Mouse (Mus musculus) left cerebral cortex, adult 2 months (tissue): Measurements from ENCODE around the gene Prlr. TPM values are rescaled to one million over a fixed set of nuclear protein-coding genes. Genes with fewer than 3 reads are reported as not detected.

Experiments used
- DNase-seq, 2 experiments: peaks; one replicate each; pipeline ENCODE4 v3.0.0; 2021 to 2022; ENCODE audit warnings: low spot score in 2 of 2, mixed read lengths in 1 of 2; ENCODE audit errors: extremely low spot score in 1 of 2
- H3K27ac ChIP-seq: fragments of 200-600 bp; 2 replicates; pipeline ENCODE4 v1.8.1; 2022
- H3K4me3 ChIP-seq: fragments of 200-600 bp; 2 replicates; pipeline ENCODE4 v1.8.1; 2022
- CTCF ChIP-seq: fragments of 200-600 bp; IDR thresholded peaks from 2 replicates; pipeline ENCODE4 v1.8.1; 2022; ENCODE audit warnings: antibody characterized with exemption, mild to moderate bottlenecking, moderate library complexity
- intact Hi-C: fragments of 180-260 bp; cut with DNase I; formaldehyde crosslinking; loops from one replicate; pipeline ENCODE4 v1.15.1; 2025
- total RNA-seq, 2 experiments: library from RNA; stranded (reverse); gene quantifications; 2 replicates each; pipeline ENCODE4 v1.2.3; 2021

Gene Prlr
- total RNA-seq, 2 experiments from 2014 or later: 2.2 to 2.3 TPM

GRCm38 (mm10) chr15:10240228-10240795 lies 63.3 kb downstream of the Prlr start:
- Histone ChIP-seq H3K27ac (no peak overlapping the region), H3K4me3 (no peak overlapping the region)
- no peak for DNase-seq
- intact Hi-C loops: no loop called here
- no peak for TF ChIP-seq CTCF

DNA sequence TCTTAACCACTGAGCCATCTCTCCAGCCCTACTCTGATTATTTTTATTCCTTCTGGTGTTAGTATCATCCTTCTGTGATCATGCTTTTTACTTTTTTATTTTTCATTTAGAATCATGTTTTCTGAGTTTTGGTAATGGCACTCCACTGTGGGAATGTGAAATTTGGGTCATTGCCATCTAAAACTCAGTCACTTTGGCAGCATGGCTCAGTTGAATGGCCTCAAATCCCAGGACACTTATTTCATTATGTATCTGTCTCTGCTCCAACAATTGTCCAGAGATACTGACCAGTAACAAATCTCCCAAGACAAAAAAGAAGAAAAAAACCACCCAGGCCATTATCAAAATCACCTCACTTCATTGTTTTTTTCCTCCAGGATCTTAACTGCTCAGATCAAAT lies 65.2 kb downstream of the Prlr start:
- Histone ChIP-seq H3K4me3 (no peak overlapping the region), H3K27ac (no peak overlapping the region)
- TF ChIP-seq CTCF: no peak
- DNase-seq: no peak
- intact Hi-C loops: no loop called here

DNA sequence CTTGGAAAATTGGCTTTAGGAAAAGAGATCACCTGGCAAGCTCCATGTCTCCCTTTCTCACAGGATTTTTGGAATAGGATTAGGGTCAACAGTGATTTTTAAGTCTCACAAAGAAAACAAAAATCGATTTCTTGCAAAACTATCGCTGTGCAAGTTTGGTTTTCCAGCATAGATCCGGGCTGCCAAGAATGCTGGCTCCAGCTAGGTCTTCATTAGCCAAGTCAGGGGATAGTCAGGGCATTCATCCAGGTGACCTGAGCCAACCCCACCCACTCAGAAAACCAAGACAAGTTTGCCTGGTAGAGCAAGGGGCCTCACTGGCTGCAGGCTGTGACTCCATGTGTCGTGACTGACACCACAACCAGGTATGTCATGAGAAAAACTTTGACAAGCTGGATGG lies 72.2 kb downstream of the Prlr start:
- no peak overlapping the region for H3K27ac ChIP-seq
- no peak for TF ChIP-seq CTCF
- DNase-seq: no peak
- H3K4me3 ChIP-seq: no peak overlapping the region
- intact Hi-C loops: no loop called here

- intact Hi-C loops: no loop called here
- no peak overlapping the region for H3K27ac ChIP-seq
- TF ChIP-seq CTCF: no peak
- H3K4me3 ChIP-seq: no peak overlapping the region
- DNase-seq: no peak
Observed at GRCm38 (mm10) chr15:10250784-10251183, 73.7 kb downstream of the Prlr start.

DNA sequence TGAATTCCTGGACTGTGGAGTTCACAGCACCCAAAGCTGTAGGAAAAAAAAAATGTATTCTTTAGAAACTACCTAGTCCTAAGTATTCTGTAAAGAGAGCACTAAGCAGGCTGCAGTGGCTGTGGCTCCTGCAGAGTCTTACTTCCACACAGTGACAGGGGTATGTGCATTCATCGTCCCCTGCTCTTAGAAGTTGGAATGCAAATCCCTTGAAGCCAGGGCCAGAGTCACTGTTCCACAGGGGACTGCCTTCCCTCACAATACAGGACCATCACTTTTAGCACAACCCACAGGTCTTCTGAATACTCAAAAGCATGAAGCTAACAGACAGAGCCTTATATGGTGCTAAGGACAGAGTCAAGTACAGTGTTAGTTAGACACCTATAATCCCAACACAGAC lies 75.5 kb downstream of the Prlr start:
- Histone ChIP-seq H3K4me3 (no peak overlapping the region), H3K27ac (no peak overlapping the region)
- TF ChIP-seq CTCF: no peak
- no peak for DNase-seq
- intact Hi-C loops: no loop called here

DNA sequence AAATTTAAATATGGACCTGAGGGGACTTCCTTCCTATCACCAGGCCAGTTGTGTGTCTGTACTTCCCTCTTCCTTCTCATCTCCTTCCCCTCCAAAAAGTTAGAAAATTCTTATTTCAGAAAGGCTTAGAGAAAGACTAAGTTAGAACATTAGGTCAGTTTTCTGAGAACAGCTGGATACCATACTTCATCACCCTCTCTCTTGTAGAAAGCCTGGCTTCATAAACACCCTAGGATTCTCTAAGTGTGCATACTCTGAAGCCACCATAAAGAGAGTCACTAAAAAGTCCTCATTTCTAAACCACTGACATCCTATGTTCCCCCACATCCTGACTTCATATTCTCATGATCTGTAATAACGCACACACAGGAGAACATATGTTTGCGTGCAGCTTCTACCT lies 85.2 kb downstream of the Prlr start:
- intact Hi-C loops: no loop called here

GRCm38 (mm10) chr15:10262641-10263040 lies 85.6 kb downstream of the Prlr start:
- no peak for TF ChIP-seq CTCF
- no peak for DNase-seq
- Histone ChIP-seq H3K27ac (no peak overlapping the region), H3K4me3 (no peak overlapping the region)
- intact Hi-C loops: no loop called here

More for the DNA sequence above, 85.2 kb downstream of the Prlr start:
- Histone ChIP-seq H3K27ac (no peak overlapping the region), H3K4me3 (no peak overlapping the region)
- no peak for DNase-seq
- no peak for TF ChIP-seq CTCF

- H3K4me3 ChIP-seq: no peak overlapping the region
- no peak for DNase-seq
- no peak overlapping the region for H3K27ac ChIP-seq
- TF ChIP-seq CTCF: no peak
- intact Hi-C loops: no loop called here
Observed at GRCm38 (mm10) chr15:10263420-10263819, 86.4 kb downstream of the Prlr start.

DNA sequence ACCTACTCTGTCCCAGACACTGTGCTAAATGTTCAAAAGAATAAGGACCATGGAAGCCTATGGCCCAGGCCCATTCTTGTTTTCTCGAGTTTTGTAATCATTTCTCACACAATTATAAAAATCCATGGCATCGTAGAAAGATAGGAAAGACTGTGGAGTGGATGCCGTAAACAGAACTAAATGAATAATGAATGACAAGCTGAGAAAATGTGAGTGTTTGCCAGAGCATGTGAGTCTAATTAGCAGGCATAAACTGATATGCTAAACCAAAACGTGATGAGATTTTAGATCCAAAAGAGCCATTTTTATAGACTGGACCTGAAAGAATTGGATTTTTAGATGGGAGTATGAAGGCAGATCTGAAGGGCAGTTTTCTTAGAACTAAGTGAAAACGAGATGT lies 87.8 kb downstream of the Prlr start:
- no peak for DNase-seq
- Histone ChIP-seq H3K27ac (no peak overlapping the region), H3K4me3 (no peak overlapping the region)
- intact Hi-C loops: no loop called here
- TF ChIP-seq CTCF: no peak

- Histone ChIP-seq H3K27ac (no peak overlapping the region), H3K4me3 (no peak overlapping the region)
- DNase-seq: no peak
- intact Hi-C loops: no loop called here
- TF ChIP-seq CTCF: no peak
Observed at GRCm38 (mm10) chr15:10267251-10267650, 90.2 kb downstream of the Prlr start.

- no peak overlapping the region for H3K27ac ChIP-seq
- no peak overlapping the region for H3K4me3 ChIP-seq
- no peak for DNase-seq
- intact Hi-C loops: no loop called here
- no peak for TF ChIP-seq CTCF
Observed at GRCm38 (mm10) chr15:10276386-10276785, 99.3 kb downstream of the Prlr start.

DNA sequence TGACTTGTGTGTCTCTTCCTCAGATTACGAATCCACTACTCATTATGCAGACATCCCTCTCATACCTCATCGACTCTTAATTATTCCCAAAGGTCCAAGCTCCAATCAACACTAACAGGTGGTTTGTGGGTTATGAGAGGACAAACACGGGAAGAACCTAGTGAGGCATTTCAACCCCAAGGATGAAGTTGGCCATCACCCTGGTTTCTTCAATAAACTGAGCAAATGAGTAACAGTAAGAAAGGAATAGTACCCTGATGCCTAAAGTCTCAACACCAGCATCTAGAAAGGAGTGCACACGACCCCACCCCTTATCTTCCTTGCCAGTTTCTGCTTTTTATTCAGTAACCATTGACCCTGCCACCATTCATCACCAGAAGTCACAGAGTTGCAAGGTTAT lies 100.4 kb downstream of the Prlr start:
- TF ChIP-seq CTCF: no peak
- no peak overlapping the region for H3K4me3 ChIP-seq
- no peak overlapping the region for H3K27ac ChIP-seq
- DNase-seq: no peak
- intact Hi-C loops: no loop called here

DNA sequence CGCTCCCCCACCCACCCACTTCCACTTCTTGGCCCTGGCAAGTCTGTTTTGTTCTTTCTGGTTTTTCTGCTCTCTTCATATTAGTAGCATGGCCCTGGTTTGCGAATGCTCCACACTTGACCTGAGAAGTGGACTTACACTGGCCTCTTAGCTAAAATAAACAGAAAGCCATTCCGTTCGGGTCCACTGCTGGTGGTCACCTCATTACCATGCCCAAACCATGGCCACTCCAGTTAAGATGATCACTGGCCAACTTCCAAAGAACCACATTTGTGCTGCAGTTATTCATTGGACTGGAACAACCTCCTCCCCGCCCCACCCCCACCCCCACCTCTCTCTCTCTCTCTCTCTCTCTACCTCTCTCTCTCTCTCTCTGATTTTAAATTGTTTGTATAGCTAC lies 104.5 kb downstream of the Prlr start:
- H3K4me3 ChIP-seq: no peak overlapping the region
- intact Hi-C loops: no loop called here
- no peak overlapping the region for H3K27ac ChIP-seq
- no peak for DNase-seq
- TF ChIP-seq CTCF: no peak
